Mouse (Mus musculus): ENCODE data around the gene Kcnj15.

The Kcnj15 gene

DNA sequence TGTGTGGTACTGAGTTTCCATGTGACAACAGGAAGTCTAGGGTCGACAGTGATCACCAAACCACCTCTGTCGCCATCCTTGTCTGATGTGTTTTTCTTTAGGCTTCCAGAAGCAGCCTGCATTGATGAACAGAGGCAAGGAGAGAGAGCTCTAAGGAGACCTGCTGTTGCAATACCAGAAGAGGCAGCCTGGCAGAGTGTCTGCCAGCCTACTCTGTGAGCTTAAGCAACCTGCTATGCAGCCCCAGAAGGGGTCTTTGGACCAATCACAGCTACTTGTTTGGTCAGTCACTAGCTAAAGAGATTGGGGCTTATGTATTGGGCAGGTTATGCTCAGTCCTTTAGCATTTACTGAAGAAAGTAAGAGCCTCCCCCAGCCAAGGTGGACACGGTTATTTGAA lies 11.9 kb upstream of the Kcnj15 start:
- no peak for DNase-seq (ENCODE audit: low spot score)

DNA sequence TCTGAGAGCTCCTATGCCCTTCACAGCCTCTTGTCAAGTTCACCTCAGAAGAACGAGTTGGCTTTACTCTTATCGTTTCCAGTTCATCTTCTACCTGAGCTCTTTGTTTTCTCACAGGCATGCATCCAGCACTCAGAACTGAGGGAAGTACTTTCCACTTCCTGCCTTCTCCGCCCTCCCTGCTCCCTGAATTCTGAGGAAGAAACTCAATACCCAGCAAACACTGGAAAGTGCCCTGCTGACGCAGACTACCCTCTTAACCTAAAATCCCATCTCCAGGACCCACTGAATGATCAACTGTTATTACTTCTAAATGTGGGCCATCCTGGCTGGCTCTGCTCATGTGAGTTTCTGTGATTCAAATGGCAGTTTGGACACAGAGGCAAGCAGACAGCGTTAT lies 8.7 kb upstream of the Kcnj15 start:
- DNase-seq (ENCODE audit: low spot score): no peak

DNA sequence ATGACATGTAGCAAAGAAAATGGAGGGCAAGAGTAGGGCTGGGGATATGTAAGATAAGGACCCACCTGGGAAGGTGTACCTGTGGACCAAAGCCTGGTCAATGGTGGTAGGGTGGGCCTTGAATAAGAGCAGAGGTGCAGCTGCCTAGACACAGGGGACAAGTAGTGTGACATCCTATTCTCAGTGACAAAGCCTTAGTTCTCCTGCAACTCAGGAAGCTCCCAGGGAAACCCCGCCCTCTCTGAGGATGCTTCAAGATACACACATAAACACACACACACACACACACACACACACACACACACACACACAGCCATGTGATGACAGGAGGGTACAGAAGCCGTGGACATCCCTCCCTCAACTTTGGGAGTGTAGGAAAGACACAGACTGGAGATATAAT lies 710 bp upstream of the Kcnj15 start:
- no peak for DNase-seq (ENCODE audit: low spot score)

DNA sequence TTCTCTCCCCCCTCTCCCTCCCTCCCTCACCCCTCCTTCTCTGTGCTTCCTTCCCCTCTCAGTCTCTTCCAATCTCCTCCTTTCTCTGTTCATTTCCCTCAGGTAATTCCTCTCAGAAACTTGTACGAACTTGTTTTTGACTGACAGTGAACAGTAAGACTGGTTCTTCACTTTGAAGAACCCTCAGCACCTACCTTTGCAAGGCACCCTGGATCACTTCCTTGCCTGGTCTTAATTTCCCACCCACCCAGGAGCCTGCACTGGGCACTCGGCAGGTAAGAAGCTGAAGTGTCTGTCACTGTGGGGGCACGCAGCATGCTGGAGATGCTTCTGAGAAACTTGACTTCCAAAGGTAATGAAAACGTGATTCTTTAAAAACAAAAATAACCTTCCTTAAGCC lies 742 bp downstream of the Kcnj15 start:
- DNase-seq (ENCODE audit: low spot score): no peak

DNA sequence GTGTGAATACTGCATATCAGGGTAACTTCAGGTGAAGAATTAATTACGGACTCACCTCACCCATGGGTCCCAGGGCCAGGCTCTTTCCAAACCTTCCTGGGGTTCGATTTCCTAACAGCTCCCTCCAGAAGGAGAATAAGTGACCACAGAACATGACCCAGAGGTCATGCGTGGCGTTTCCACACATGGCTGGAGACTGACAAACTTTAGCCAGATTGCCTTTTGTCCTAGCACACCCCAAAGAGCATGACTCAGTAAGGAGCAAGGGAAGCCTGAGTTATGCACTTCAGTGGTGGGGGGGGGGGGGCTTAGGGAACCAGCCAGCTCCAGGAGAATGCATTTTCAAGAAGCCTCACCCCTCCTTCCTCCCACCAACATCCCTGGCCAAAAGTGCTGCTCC lies 2.1 kb downstream of the Kcnj15 start:
- no peak for DNase-seq (ENCODE audit: low spot score)

DNA sequence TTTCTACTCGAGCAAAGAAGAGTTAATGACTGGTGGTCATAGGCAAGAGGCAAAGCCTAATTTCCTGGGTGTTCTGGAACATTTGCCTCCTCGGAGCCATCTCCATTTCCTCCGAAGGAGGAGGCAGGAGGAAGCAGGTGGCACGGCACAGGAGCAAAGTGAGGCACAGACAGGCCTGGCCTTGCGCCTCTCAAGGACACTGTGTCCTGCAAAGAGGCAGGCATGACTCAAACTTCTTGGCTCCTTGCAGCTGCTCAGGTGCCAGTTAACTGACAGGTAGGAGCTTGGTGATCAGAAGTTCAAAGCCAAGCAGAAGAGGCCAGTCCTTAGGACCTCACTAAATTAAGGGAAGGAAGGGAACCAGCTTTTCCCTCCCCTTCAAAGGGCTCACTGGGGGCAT lies 3.3 kb downstream of the Kcnj15 start:
- DNase-seq (ENCODE audit: low spot score): peak; percentile 15

DNA sequence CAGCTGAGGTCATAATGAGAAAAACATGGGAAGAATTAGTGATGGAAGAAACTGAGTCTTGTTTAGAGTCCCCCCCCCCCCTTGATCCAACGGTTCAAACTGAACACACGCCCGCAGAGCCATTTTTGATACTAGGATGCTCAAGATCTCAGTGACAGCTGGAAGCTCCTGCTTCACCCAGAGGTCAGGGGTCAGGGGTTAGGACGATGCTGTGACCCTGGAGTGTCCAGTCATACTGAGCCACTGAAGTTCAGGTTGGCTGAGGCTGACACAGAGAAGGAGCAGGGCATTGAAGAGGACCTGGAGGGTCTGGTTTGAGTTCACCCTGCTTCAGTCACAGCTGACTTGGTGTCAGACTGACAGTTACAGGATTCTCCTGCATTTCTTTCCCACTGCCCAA lies 4.4 kb downstream of the Kcnj15 start:
- no peak for DNase-seq (ENCODE audit: low spot score)

DNA sequence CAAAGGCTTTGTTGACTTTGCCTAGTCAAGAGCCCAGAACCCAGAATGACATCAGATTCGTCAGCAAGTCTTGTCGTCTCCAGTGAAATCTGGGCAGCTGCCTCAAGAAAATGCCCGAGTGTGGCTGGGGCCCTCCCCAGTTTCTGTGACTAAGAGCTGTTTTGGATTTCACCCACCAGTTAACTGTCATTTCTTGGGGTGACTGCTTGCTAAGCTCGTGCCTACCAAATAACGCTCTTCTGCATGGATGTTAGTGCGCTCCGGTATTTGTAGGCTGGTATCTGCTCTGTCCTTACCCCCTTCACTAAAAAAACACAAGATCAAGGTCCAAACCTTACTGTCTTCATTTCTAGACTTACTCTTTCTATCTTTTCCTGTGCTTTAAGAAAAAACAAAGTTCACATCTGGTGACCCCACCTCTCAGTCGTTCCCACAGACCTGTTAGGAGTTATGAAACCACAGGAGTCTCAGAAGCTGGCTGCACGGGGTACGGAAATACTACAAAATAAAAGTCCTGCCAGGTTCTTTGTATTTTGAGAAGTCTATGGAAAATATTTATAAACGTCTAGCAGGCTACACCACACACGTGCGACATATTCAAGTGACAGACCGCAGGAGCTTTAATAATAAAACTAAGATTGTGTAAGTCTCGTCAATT lies 5.5 kb downstream of the Kcnj15 start:
- DNase-seq (ENCODE audit: low spot score): no peak

DNA sequence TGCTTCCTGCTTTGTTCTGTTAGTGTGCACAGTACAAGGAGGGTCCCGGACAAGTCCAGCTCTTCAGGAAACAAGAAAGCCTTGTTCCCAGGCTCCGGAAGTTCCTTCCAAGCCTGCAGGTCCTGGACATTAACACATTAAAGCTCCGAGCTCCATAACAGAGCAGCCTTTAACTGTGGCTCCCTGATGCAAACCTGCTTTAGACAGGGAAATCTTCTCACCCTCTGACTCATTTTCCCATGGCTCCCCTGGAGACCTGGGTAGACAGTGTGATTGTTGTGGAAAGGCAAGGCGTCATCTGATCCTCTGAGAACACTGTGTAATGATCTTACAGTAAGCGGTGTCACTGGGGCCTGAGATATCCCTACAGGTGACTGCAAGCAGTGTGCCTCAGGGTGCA lies 7.0 kb downstream of the Kcnj15 start:
- DNase-seq (ENCODE audit: low spot score): no peak

DNA sequence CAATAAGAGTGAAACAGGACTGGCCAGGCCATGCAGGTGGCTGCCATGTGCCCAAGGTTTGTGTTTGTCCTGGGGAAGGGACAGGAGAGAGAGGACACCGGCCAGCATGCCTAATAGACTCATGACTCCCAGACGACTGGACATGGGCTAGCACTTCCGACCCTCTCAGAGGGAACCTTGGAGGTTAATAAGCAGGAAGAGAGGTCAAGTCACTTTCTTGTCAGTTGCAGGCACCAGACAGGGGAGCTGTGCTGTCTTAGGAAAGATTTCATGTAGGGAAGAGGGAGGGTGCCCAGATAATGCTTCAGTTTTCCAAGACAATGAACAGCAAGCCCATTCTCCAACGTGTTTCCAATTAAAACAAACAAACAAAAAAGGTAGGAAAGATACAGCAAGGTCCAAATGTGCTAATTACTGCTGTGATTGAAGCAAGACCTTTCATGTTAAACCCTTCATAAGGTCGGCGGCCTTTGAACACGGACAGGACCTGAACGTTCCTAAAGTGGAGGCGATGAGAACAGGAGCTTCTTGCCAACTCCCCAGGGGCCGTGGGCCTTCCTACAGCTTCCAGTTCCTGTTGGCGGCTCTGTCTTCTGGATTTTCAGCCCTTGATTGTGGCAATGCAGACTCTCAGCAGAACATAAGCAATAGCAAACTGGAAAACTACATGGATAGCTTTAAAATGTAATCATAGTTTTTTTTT lies 10.3 kb downstream of the Kcnj15 start:
- DNase-seq (ENCODE audit: low spot score): no peak

DNA sequence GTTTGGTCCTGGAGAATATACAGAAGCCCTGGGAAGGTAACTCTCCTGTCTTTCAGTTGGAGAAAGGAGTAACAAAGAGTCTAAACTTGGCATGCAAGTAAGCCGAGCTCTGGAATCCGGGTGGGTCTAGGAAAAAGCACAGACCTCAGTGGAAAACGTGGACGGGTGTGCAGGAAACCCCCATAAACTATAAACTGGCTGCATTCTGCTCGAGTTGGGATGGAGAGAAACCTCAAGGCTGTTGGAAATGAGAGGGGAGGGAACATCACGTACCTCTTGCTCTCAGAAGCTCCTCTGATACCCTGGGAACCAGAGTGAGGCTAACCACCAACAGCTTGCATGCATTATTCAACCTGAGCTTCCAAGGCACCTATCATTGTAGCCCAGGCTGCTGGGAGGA lies 12.3 kb downstream of the Kcnj15 start:
- DNase-seq (ENCODE audit: low spot score): no peak

DNA sequence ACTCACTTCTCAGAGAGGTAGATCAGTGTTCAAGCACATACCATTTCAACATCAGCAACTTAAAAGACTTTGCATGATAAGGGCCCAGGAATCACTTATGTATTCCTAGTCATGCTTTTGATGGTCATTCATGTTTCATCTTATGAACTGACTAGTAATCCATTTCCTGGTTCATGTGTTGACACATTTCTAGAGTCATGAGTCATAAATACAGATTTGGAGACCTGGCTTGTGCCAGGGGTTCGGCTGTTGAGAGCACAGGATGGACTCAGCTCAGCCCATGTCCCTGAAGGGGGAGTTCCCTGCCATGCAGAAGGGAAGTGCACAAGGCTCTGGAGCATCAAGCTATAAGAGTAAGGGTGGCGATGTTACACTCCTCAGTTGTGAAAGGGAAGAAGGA lies 15.7 kb downstream of the Kcnj15 start:
- DNase-seq (ENCODE audit: low spot score): no peak

DNA sequence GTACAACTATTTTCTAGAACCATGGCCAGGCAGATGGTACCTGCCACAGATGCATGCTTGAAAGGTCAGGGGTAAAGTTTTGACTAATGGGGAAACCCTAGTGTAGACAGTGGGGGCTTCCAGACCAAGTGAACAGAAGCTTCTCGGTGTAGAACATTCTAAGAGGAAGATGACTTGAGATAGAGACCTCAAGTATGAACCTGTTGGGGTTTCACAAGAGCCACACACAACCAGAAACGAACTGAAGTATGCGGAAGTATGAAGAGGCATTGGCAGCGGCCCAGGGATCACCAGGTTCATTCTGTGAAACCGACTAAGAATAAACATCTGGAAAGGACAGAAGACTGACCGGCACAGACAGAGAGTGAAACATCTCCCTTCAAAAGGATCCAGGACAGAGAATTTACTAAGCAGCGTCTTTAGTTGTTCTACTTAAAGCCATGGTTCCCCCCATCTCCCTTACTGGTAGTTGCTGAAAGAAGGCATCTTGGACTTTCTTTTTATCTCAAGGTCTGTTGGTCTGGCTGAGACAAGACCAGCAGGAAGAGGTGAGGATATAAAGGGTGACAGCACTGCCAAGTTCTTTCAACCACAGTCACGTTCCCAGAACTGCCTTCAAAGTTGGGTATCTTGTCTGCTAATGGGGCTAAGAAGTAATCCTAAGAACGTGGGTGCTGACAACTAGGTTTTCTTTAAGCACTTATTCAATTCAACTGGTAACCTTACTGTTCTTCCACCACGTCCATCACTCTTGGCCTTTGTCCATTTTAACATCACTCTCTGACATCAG lies 18.6 kb downstream of the Kcnj15 start:
- DNase-seq (ENCODE audit: low spot score): no peak

DNA sequence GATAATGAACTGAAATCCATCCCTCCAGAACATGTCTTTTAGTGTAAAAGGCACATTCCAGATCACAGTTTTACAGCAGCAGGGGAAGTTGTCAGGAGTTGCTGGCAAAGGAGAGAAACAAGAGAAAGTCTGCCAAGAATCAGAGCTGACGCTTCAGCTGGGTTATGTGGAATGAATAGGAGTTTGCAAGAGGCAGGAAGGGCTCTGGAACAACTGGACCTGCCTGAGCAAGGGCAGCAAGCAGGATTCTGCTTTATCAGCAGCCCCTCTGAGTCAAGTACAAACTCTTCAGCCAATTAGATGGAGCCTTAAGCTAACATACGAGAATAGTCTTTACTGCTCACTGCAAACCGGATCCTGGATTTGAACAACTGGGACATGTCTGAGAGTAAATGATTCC lies 21.7 kb downstream of the Kcnj15 start:
- DNase-seq (ENCODE audit: low spot score): peak; percentile 14

DNA sequence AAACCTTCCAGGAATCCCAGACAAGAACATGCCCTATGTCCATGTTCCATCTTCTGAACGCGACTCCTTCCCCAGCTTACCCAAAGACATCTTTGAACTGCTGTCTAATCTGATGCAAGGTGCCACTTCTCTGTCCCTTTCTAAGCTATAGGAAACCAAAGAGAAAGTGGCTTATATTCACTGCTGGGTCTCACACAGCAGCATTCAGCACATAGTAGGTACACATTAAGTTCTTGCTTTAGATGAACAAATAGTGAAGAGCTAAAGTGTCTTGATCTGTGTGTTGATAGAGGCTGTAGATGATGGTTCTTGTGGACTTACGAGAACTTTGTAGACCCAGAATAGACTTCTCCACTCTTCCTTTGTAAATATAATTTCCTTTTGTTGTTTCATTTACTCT lies 23.0 kb downstream of the Kcnj15 start:
- no peak for DNase-seq (ENCODE audit: low spot score)

DNA sequence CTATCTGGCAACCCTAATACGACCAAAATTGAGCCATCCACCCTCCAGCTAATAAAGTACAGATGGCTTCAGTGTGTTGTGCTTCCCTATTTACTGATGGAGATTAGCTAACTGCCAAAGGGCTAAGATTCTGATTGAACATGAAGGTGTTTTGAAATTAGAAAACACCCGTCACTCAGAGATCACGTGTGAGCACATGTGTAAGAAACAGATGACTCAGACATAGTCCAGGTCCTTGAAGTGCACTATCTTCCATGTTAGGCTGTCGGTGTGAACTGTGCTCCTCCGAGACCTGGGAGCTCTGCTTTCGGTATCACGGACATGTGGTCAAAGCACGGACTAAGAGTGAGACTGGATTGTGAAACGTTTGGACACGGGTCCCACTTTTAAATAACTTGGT lies 26.0 kb downstream of the Kcnj15 start:
- no peak for DNase-seq (ENCODE audit: low spot score)

DNA sequence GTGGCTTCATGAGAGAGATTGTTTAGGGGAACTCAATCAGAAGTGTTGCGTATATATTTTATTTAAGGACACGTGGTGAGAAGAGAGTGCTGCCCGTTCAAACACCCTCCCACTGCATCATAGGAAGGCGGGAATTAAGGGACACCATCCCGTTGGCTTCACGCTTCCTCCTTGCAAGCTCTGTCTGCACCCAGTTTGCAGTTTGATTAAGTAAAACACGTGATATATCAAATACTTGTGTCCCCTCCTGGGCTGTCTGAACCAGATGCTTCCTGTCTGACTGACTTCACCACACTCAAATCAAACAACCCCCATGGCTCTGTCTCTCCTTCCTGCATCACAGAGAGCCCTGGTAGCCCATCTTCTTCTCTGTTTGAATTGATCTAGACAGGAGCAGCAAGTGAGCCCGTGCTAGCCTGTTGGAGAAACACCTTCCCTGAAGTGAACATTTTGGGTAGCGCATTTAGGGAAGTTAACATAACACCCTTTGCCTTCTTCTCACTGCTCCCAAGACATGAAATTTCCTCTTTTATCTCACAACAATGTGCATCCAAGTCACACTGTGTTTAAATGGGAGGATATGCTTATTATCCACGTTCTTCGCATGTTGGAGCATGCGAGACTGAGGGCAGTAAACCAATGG lies 26.8 kb downstream of the Kcnj15 start:
- no peak for DNase-seq (ENCODE audit: low spot score)

DNA sequence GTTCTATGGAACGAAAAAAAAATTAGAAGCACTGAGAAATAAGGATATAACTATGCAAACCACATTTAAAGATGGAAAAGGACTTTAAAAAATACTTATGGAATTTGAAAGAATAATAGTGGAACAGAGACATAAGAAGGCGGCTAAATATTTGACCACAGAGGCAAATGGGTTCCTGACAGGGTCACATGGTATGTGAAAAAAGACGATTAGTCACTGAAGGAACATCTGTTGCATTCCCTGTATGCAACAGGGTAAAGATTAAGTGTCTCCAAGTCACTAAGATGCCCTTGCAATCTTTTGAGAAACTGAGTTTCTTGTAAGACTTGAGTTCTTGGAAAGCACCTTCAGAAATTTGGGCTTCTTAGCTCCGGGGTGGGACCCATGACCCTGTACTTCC lies 27.7 kb downstream of the Kcnj15 start:
- DNase-seq (ENCODE audit: low spot score): no peak

DNA sequence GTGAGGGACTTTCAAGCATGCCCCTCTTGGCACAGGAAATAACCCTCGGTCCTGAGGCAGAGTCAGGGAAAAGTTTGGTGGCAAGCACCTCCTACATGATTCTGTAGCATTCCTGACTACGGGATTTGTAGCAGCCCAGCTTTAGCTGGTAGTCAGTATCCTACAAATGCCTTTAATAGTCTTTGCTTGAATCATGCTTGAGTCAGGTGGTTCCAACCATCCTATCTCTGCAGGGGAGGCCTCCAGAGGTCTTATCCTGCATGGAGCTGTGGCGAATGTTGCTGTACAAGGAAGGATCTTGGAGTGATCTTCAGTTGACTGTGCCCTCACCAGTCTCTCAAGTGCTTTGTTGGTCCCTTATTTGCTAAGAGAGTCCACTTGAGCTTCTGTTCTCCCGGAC lies 28.4 kb downstream of the Kcnj15 start:
- no peak for DNase-seq (ENCODE audit: low spot score)

DNA sequence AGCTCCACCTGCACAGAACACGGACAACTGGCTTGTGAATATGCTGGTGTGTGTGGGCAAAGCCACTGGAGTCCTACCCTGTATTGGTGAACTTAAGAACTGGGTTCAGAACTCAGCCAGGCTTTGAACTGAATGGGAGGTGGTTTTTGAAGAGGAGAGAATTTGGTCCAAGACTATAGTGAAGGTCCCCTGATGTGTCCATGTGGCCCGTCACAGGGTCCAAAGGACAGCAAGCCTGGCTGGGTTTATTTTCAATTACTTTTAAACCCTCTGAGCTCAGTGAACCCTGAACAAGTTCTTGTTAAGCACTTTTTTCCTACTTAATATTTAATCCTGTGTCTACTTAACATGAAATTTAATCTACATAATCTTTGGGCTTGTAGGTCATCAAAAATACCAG lies 30.3 kb downstream of the Kcnj15 start:
- DNase-seq (ENCODE audit: low spot score): no peak

DNA sequence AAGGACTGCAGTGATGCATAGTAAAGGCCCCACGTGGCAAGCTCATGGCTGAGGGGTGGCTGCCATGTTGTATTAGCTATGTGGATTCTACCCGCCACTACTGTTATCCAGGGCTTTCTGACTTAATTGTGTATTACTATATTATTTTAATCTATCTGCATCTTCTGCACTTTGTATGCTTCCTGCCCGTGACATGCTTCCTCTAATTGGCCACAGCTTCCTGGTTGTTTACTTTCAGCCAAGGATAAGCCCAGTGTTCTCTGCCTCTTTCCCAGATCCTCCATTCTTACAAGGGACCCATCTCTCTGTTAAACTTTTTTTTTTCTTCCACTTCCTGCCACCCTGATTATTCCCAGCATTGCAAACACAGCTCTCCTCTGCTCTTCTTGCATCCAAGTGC lies 32.0 kb downstream of the Kcnj15 start:
- no peak for DNase-seq (ENCODE audit: low spot score)

DNA sequence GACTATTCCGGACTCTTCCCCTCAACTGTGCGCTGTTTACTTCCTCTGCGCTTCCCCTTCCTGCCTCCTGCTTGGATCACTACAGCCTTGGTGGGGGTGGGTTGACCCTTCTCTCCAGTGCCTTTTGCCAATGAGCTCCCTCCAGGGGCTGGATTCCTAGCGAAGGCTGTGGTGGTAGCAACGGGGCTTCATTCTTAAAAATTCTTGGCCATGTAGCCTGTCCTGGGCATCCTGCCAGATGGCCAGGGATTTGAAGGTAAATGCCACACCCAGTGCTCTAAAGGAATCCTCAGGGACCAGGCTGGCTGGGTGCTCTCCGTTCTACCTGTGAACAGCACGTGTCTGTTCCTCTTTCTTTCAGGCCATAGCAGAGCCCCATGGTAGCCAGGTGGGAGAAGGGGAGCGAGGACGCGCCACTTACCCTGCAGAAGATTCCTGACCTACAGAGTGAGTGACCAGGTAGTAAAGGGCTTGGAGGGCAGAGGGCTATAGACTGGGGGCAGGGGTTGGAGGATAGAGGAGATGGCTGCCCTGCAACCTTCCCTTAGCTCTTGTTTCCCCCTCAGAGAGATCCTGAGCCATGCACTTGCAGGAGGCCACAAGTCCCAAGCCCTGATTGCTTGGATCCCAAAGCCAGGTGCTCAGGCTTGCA lies 34.2 kb downstream of the Kcnj15 start:
- DNase-seq (ENCODE audit: low spot score): peak; percentile 8

Measured in testis, postnatal 14 days (tissue).